Mouse (Mus musculus): ENCODE measurements around the gene Lbr. TPM values are rescaled to one million over a fixed set of nuclear protein-coding genes. Genes with fewer than 3 reads are reported as not detected.
"Not testable (repeated sequence)": the region's sequence is repeated elsewhere in the genome, so short reads cannot be mapped to it uniquely, and the experiment has no call there.

Gene Lbr
- polyA plus RNA-seq, 1 experiment from 2014 or later = 119 TPM

- no peaks in the 10 kb centered on the region for H3K36me3 ChIP-seq (replicated peaks; ENCODE audit: insufficient read depth, low read length)
- ATAC-seq = no peak
- 73% methylated on average over 4 of the region's 4 CpGs for WGBS (ENCODE audit: insufficient replicate concordance)
- TF ChIP-seq EP300 (IDR thresholded peaks at IDR 0.05; ENCODE audit: low read depth) (no peak), CTCF (IDR thresholded peaks at IDR 0.05; ENCODE audit: low read depth) (no peak)
- no peak overlapping the region for H3K4me2 ChIP-seq (ENCODE audit: low read depth, low read length)
- no peaks in the 10 kb centered on the region for H3K4me1 ChIP-seq (ENCODE audit: insufficient read depth)
- H3K9ac ChIP-seq (replicated peaks) = no peak overlapping the region
- no peak overlapping the region for H3K27ac ChIP-seq (ENCODE audit: low read depth)
- H3K27me3 ChIP-seq (ENCODE audit: insufficient read depth, low read length) = no peaks in the 10 kb centered on the region
- no peak for DNase-seq
- H3K9me3 ChIP-seq (ENCODE audit: low read length) = no peaks in the 10 kb centered on the region
- H3K4me3 ChIP-seq (ENCODE audit: low read depth, low read length) = no peak overlapping the region
These were observed 42.2 kb downstream of the Lbr start for GRCm38 (mm10) chr1:181800667-181801066.

GRCm38 (mm10) chr1:181799911-181800310 lies 42.9 kb downstream of the Lbr start:
- WGBS (ENCODE audit: insufficient replicate concordance) = 80% methylated on average over 3 of the region's 3 CpGs
- ATAC-seq = no peak

GRCm38 (mm10) chr1:181793541-181793940 lies 49.3 kb downstream of the Lbr start:
- no peaks in the 10 kb centered on the region for H3K36me3 ChIP-seq (replicated peaks; ENCODE audit: insufficient read depth, low read length)
- TF ChIP-seq EP300 (IDR thresholded peaks at IDR 0.05; ENCODE audit: low read depth) = no peak
- TF ChIP-seq CTCF (IDR thresholded peaks at IDR 0.05; ENCODE audit: low read depth) = no peak
- H3K27me3 ChIP-seq (ENCODE audit: insufficient read depth, low read length) = no peaks in the 10 kb centered on the region
- ATAC-seq (0 out of 2 replicates have a peak, but pooled peaks have one; percentile 10), DNase-seq (no peak)
- no peaks in the 10 kb centered on the region for H3K9me3 ChIP-seq (ENCODE audit: low read length)
- H3K9ac ChIP-seq (replicated peaks) = no peak overlapping the region
- WGBS (ENCODE audit: insufficient replicate concordance) = 41% methylated on average over 2 of the region's 2 CpGs
- H3K4me1 ChIP-seq (ENCODE audit: insufficient read depth) = no peaks in the 10 kb centered on the region
- no peak overlapping the region for H3K4me3 ChIP-seq (ENCODE audit: low read depth, low read length)
- no peak overlapping the region for H3K4me2 ChIP-seq (ENCODE audit: low read depth, low read length)
- no peak overlapping the region for H3K27ac ChIP-seq (ENCODE audit: low read depth)

More at GRCm38 (mm10) chr1:181799911-181800310, 42.9 kb downstream of the Lbr start:
- Histone ChIP-seq H3K27ac (ENCODE audit: low read depth) (no peak overlapping the region), H3K4me1 (ENCODE audit: insufficient read depth) (no peaks in the 10 kb centered on the region), H3K4me2 (ENCODE audit: low read depth, low read length) (no peak overlapping the region), H3K9me3 (ENCODE audit: low read length) (no peaks in the 10 kb centered on the region), H3K4me3 (ENCODE audit: low read depth, low read length) (no peak overlapping the region), H3K36me3 (replicated peaks; ENCODE audit: insufficient read depth, low read length) (no peaks in the 10 kb centered on the region), H3K27me3 (ENCODE audit: insufficient read depth, low read length) (no peaks in the 10 kb centered on the region), H3K9ac (replicated peaks) (no peak overlapping the region)
- no peak for DNase-seq
- TF ChIP-seq EP300 (IDR thresholded peaks at IDR 0.05; ENCODE audit: low read depth) = no peak

GRCm38 (mm10) chr1:181789952-181790351 lies 52.9 kb downstream of the Lbr start:
- no peak for TF ChIP-seq EP300 (IDR thresholded peaks at IDR 0.05; ENCODE audit: low read depth)
- no peak for TF ChIP-seq CTCF (IDR thresholded peaks at IDR 0.05; ENCODE audit: low read depth)
- no peak for ATAC-seq
- Histone ChIP-seq H3K9me3 (ENCODE audit: low read length) (peaks cover 7% of the 10 kb centered on the region), H3K27me3 (ENCODE audit: insufficient read depth, low read length) (no peaks in the 10 kb centered on the region), H3K4me1 (ENCODE audit: insufficient read depth) (no peaks in the 10 kb centered on the region), H3K9ac (replicated peaks) (no peak overlapping the region), H3K4me3 (ENCODE audit: low read depth, low read length) (no peak overlapping the region), H3K27ac (ENCODE audit: low read depth) (no peak overlapping the region), H3K4me2 (ENCODE audit: low read depth, low read length) (no peak overlapping the region), H3K36me3 (replicated peaks; ENCODE audit: insufficient read depth, low read length) (no peaks in the 10 kb centered on the region)
- 45% methylated on average over 6 of the region's 6 CpGs for WGBS (ENCODE audit: insufficient replicate concordance)
- DNase-seq = no peak

GRCm38 (mm10) chr1:181782600-181782999 lies 60.2 kb downstream of the Lbr start:
- 88% methylated on average over 11 of the region's 11 CpGs for WGBS (ENCODE audit: insufficient replicate concordance)
- ATAC-seq, DNase-seq: not testable (repeated sequence)

GRCm38 (mm10) chr1:181776541-181776940 lies 66.3 kb downstream of the Lbr start:
- no peaks in the 10 kb centered on the region for H3K4me1 ChIP-seq (ENCODE audit: insufficient read depth)
- no peak overlapping the region for H3K4me2 ChIP-seq (ENCODE audit: low read depth, low read length)
- no peaks in the 10 kb centered on the region for H3K36me3 ChIP-seq (replicated peaks; ENCODE audit: insufficient read depth, low read length)
- no peak overlapping the region for H3K9ac ChIP-seq (replicated peaks)
- ATAC-seq (no peak), DNase-seq (no peak)
- no peak overlapping the region for H3K4me3 ChIP-seq (ENCODE audit: low read depth, low read length)
- H3K27ac ChIP-seq (ENCODE audit: low read depth) = no peak overlapping the region
- no peaks in the 10 kb centered on the region for H3K27me3 ChIP-seq (ENCODE audit: insufficient read depth, low read length)
- no peak for TF ChIP-seq EP300 (IDR thresholded peaks at IDR 0.05; ENCODE audit: low read depth)
- no peak for TF ChIP-seq CTCF (IDR thresholded peaks at IDR 0.05; ENCODE audit: low read depth)
- H3K9me3 ChIP-seq (ENCODE audit: low read length) = no peaks in the 10 kb centered on the region
- 50% methylated on average over 1 of the region's 1 CpGs for WGBS (ENCODE audit: insufficient replicate concordance)

More at GRCm38 (mm10) chr1:181782600-181782999, 60.2 kb downstream of the Lbr start:
- H3K4me2 ChIP-seq (ENCODE audit: low read depth, low read length); H3K27ac ChIP-seq (ENCODE audit: low read depth); H3K9ac ChIP-seq (replicated peaks); H3K36me3 ChIP-seq (replicated peaks; ENCODE audit: insufficient read depth, low read length); H3K27me3 ChIP-seq (ENCODE audit: insufficient read depth, low read length); H3K9me3 ChIP-seq (ENCODE audit: low read length); H3K4me1 ChIP-seq (ENCODE audit: insufficient read depth); H3K4me3 ChIP-seq (ENCODE audit: low read depth, low read length): not testable (repeated sequence)

GRCm38 (mm10) chr1:181771871-181772270 lies 71.0 kb downstream of the Lbr start:
- Histone ChIP-seq H3K4me1 (ENCODE audit: insufficient read depth) (no peaks in the 10 kb centered on the region), H3K36me3 (replicated peaks; ENCODE audit: insufficient read depth, low read length) (no peaks in the 10 kb centered on the region), H3K27me3 (ENCODE audit: insufficient read depth, low read length) (no peaks in the 10 kb centered on the region), H3K9ac (replicated peaks) (no peak overlapping the region), H3K27ac (ENCODE audit: low read depth) (no peak overlapping the region), H3K4me3 (ENCODE audit: low read depth, low read length) (no peak overlapping the region), H3K9me3 (ENCODE audit: low read length) (no peaks in the 10 kb centered on the region), H3K4me2 (ENCODE audit: low read depth, low read length) (no peak overlapping the region)
- DNase-seq = no peak
- no peak for TF ChIP-seq EP300 (IDR thresholded peaks at IDR 0.05; ENCODE audit: low read depth)
- no peak for TF ChIP-seq CTCF (IDR thresholded peaks at IDR 0.05; ENCODE audit: low read depth)
- ATAC-seq = no peak
- WGBS (ENCODE audit: insufficient replicate concordance) = 89% methylated on average over 3 of the region's 3 CpGs
